Mouse (Mus musculus) C2C12 (cell line): Measurements from ENCODE around the gene Mterf1b.
"Not testable (repeated sequence)": the region's sequence is repeated elsewhere in the genome, so short reads cannot be mapped to it uniquely, and the experiment has no call there.

Source experiments
- CEBPB ChIP-seq: IDR thresholded peaks from one replicate; pipeline ENCODE4 v1.6.1; 2011; ENCODE audit warnings: low read depth, mild to moderate bottlenecking, control low read depth, moderate library complexity
- CTCF ChIP-seq: IDR thresholded peaks from one replicate; pipeline ENCODE4 v1.5.1; 2011; ENCODE audit not compliant: control insufficient read depth, insufficient read depth, insufficient read length
- FOSL1 ChIP-seq: IDR thresholded peaks from one replicate; pipeline ENCODE4 v1.8.0; 2011; ENCODE audit warnings: mild to moderate bottlenecking, low read length; ENCODE audit not compliant: poor library complexity, insufficient read depth, severe bottlenecking
- MAX ChIP-seq: IDR thresholded peaks from one replicate; pipeline ENCODE4 v1.6.1; 2011; ENCODE audit warnings: mild to moderate bottlenecking, control low read depth
- MYOD1 ChIP-seq: IDR thresholded peaks from one replicate; pipeline ENCODE4 v1.6.1; 2011; ENCODE audit warnings: low read depth; ENCODE audit not compliant: control insufficient read depth, insufficient read length
- MYOG ChIP-seq: IDR thresholded peaks from one replicate; pipeline ENCODE4 v1.6.1; 2011; ENCODE audit not compliant: control insufficient read depth, insufficient read length; ENCODE audit errors: extremely low read depth
- USF1 ChIP-seq: IDR thresholded peaks from one replicate; pipeline ENCODE4 v1.6.1; 2011; ENCODE audit warnings: low read depth, mild to moderate bottlenecking, control low read depth, moderate library complexity

GRCm38 (mm10) chr5:4192481-4193246 is 497 bp downstream of the Mterf1b start:
- not testable (repeated sequence) for TF ChIP-seq CTCF, MYOD1, MAX, MYOG, CEBPB, USF1, FOSL1
